Mouse (Mus musculus): ENCODE measurements around the gene Alyref. TPM values are rescaled to one million over a fixed set of nuclear protein-coding genes. Genes with fewer than 3 reads are reported as not detected.
"Not testable (repeated sequence)": the region's sequence is repeated elsewhere in the genome, so short reads cannot be mapped to it uniquely, and the experiment has no call there.

Alyref gene
- polyA plus RNA-seq, 1 experiment = 218 TPM

GRCm38 (mm10) chr11:120560952-120561728 is 37.0 kb downstream of the Alyref start:
- Histone ChIP-seq H3K36me3 (ENCODE audit: control insufficient read depth, insufficient read depth) (peaks cover 71% of the 10 kb centered on the region), H3K27me3 (ENCODE audit: control insufficient read depth, insufficient read depth, insufficient read length) (no peaks in the 10 kb centered on the region), H3K79me3 (ENCODE audit: low read depth) (peaks cover 4% of the 10 kb centered on the region), H3K79me2 (ENCODE audit: control insufficient read depth, insufficient read depth) (peaks cover 19% of the 10 kb centered on the region), H3K4me3 (ENCODE audit: insufficient read depth, poor library complexity, severe bottlenecking) (no peak overlapping the region), H3ac (ENCODE audit: control insufficient read depth, insufficient read length, low read depth) (no peak overlapping the region)
- no peak for TF ChIP-seq CEBPB (IDR thresholded peaks at IDR 0.05; ENCODE audit: low read depth)
- no peak for TF ChIP-seq MYOG (IDR thresholded peaks at IDR 0.05; ENCODE audit: control insufficient read depth, extremely low read depth, insufficient read length)
- no peak for TF ChIP-seq MAX (IDR thresholded peaks at IDR 0.05)
- TF ChIP-seq USF1 (IDR thresholded peaks at IDR 0.05; ENCODE audit: low read depth) = no peak
- no peak for TF ChIP-seq FOSL1 (IDR thresholded peaks at IDR 0.05; ENCODE audit: insufficient read depth, low read length, poor library complexity, severe bottlenecking)
- no peak for TF ChIP-seq MYOD1 (IDR thresholded peaks at IDR 0.05; ENCODE audit: control insufficient read depth, insufficient read length, low read depth)
- no peak for TF ChIP-seq CTCF (IDR thresholded peaks at IDR 0.05; ENCODE audit: control insufficient read depth, insufficient read depth, insufficient read length)

DNA sequence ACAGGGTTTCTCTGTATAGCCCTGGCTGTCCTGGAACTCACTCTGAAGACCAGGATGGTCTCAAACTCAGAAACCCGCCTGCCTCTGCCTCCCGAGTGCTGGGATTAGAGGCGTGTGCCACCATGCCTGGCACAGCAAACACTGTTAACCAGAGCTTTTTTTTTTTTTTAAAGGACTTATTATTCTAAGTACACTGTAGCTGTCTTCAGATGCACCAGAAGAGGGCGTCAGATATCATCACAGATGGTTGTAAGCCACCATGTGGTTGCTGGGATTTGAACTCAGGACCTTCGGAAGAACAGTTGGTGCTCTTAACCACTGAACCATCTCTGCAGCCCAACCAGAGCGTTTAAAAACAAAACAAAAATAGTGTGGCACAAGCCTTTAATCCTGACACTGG is 39.3 kb downstream of the Alyref start:
- H3K79me2 ChIP-seq (ENCODE audit: control insufficient read depth, insufficient read depth); H3ac ChIP-seq (ENCODE audit: control insufficient read depth, insufficient read length, low read depth); H3K4me3 ChIP-seq (ENCODE audit: insufficient read depth, poor library complexity, severe bottlenecking); H3K79me3 ChIP-seq (ENCODE audit: low read depth); H3K27me3 ChIP-seq (ENCODE audit: control insufficient read depth, insufficient read depth, insufficient read length): not testable (repeated sequence)
- H3K36me3 ChIP-seq (ENCODE audit: control insufficient read depth, insufficient read depth) = peaks cover 48% of the 10 kb centered on the region

DNA sequence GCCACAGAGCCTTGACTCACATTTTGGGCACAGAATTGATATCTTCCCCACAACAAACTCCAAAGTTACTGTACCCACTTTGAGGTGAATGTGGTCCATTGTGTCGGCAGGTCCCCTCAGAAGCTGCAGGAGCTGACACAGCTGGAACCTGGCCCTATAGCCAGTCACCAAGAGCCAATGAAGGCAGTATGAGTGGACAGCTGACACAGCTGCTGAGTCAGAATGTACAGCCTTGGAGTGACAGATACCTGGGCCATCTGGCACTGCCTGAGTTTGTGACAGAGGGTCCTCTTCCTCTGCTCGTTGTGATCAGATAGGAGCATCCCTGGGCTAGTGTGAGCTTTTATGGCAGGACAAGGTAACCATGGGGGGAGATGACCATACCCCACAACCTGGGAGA is 42.9 kb downstream of the Alyref start:
- Histone ChIP-seq H3K36me3 (ENCODE audit: control insufficient read depth, insufficient read depth) (peaks cover 12% of the 10 kb centered on the region), H3ac (ENCODE audit: control insufficient read depth, insufficient read length, low read depth) (no peak overlapping the region), H3K79me2 (ENCODE audit: control insufficient read depth, insufficient read depth) (peaks cover 1% of the 10 kb centered on the region), H3K27me3 (ENCODE audit: control insufficient read depth, insufficient read depth, insufficient read length) (no peaks in the 10 kb centered on the region), H3K79me3 (ENCODE audit: low read depth) (no peaks in the 10 kb centered on the region), H3K4me3 (ENCODE audit: insufficient read depth, poor library complexity, severe bottlenecking) (no peak overlapping the region)
- no peak for TF ChIP-seq MAX (IDR thresholded peaks at IDR 0.05)
- TF ChIP-seq MYOD1 (IDR thresholded peaks at IDR 0.05; ENCODE audit: control insufficient read depth, insufficient read length, low read depth) = peak; percentile 46
- no peak for TF ChIP-seq FOSL1 (IDR thresholded peaks at IDR 0.05; ENCODE audit: insufficient read depth, low read length, poor library complexity, severe bottlenecking)

- no peak overlapping the region for H3K4me3 ChIP-seq (ENCODE audit: insufficient read depth, poor library complexity, severe bottlenecking)
- TF ChIP-seq MAX (IDR thresholded peaks at IDR 0.05) (peak; percentile 71), CEBPB (IDR thresholded peaks at IDR 0.05; ENCODE audit: low read depth) (peak; percentile 92), MYOD1 (IDR thresholded peaks at IDR 0.05; ENCODE audit: control insufficient read depth, insufficient read length, low read depth) (peak; percentile 67), FOSL1 (IDR thresholded peaks at IDR 0.05; ENCODE audit: insufficient read depth, low read length, poor library complexity, severe bottlenecking) (peak; percentile 4), USF1 (IDR thresholded peaks at IDR 0.05; ENCODE audit: low read depth) (peak; percentile 59), CTCF (IDR thresholded peaks at IDR 0.05; ENCODE audit: control insufficient read depth, insufficient read depth, insufficient read length) (no peak), MYOG (IDR thresholded peaks at IDR 0.05; ENCODE audit: control insufficient read depth, extremely low read depth, insufficient read length) (no peak)
Observed at GRCm38 (mm10) chr11:120554834-120555233, 43.3 kb downstream of the Alyref start.

DNA sequence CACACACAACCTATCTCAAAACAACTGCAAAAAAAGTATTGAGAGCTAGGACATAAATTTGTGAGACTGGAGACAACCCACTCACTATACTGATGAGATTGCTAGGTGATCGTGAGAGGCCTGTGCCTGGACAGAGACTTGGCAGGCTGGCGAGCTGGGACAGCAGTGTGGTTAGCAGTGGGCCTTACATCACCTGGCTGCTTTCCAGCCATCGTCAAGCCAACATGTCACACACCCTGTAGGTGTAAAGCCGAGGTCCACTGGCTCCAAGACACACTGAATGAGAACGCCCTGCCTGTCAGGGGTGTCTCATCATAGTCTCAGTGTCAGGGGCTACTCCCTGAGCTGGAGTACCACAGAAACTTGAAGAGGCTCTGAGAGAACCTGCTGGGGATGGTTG is 45.4 kb downstream of the Alyref start:
- Histone ChIP-seq H3K79me2 (ENCODE audit: control insufficient read depth, insufficient read depth) (peaks cover 21% of the 10 kb centered on the region), H3K36me3 (ENCODE audit: control insufficient read depth, insufficient read depth) (no peaks in the 10 kb centered on the region), H3K4me3 (ENCODE audit: insufficient read depth, poor library complexity, severe bottlenecking) (no peak overlapping the region), H3K79me3 (ENCODE audit: low read depth) (peaks cover 1% of the 10 kb centered on the region), H3K27me3 (ENCODE audit: control insufficient read depth, insufficient read depth, insufficient read length) (no peaks in the 10 kb centered on the region), H3ac (ENCODE audit: control insufficient read depth, insufficient read length, low read depth) (no peak overlapping the region)
- TF ChIP-seq CTCF (IDR thresholded peaks at IDR 0.05; ENCODE audit: control insufficient read depth, insufficient read depth, insufficient read length) (no peak), CEBPB (IDR thresholded peaks at IDR 0.05; ENCODE audit: low read depth) (no peak), MYOG (IDR thresholded peaks at IDR 0.05; ENCODE audit: control insufficient read depth, extremely low read depth, insufficient read length) (no peak), USF1 (IDR thresholded peaks at IDR 0.05; ENCODE audit: low read depth) (no peak)

More at GRCm38 (mm10) chr11:120554834-120555233, 43.3 kb downstream of the Alyref start:
- H3K79me2 ChIP-seq (ENCODE audit: control insufficient read depth, insufficient read depth) = peaks cover 6% of the 10 kb centered on the region
- H3K36me3 ChIP-seq (ENCODE audit: control insufficient read depth, insufficient read depth) = peaks cover 8% of the 10 kb centered on the region
- no peak overlapping the region for H3ac ChIP-seq (ENCODE audit: control insufficient read depth, insufficient read length, low read depth)
- H3K79me3 ChIP-seq (ENCODE audit: low read depth) = no peaks in the 10 kb centered on the region
- no peaks in the 10 kb centered on the region for H3K27me3 ChIP-seq (ENCODE audit: control insufficient read depth, insufficient read depth, insufficient read length)

- Histone ChIP-seq H3K4me3 (ENCODE audit: insufficient read depth, poor library complexity, severe bottlenecking) (peak within 1 kb of the TSS; percentile 84), H3ac (ENCODE audit: control insufficient read depth, insufficient read length, low read depth) (peak within 1 kb of the TSS; percentile 69), H3K27me3 (ENCODE audit: control insufficient read depth, insufficient read depth, insufficient read length) (no peaks in the 10 kb centered on the region), H3K36me3 (ENCODE audit: control insufficient read depth, insufficient read depth) (no peaks in the 10 kb centered on the region), H3K79me2 (ENCODE audit: control insufficient read depth, insufficient read depth) (peaks cover 27% of the 10 kb centered on the region), H3K79me3 (ENCODE audit: low read depth) (peaks cover 1% of the 10 kb centered on the region)
- TF ChIP-seq MYOG (IDR thresholded peaks at IDR 0.05; ENCODE audit: control insufficient read depth, extremely low read depth, insufficient read length) (no peak), CEBPB (IDR thresholded peaks at IDR 0.05; ENCODE audit: low read depth) (no peak), USF1 (IDR thresholded peaks at IDR 0.05; ENCODE audit: low read depth) (no peak), MAX (IDR thresholded peaks at IDR 0.05) (no peak), CTCF (IDR thresholded peaks at IDR 0.05; ENCODE audit: control insufficient read depth, insufficient read depth, insufficient read length) (no peak), MYOD1 (IDR thresholded peaks at IDR 0.05; ENCODE audit: control insufficient read depth, insufficient read length, low read depth) (no peak), FOSL1 (IDR thresholded peaks at IDR 0.05; ENCODE audit: insufficient read depth, low read length, poor library complexity, severe bottlenecking) (no peak)
Observed at GRCm38 (mm10) chr11:120550810-120551440, 47.2 kb downstream of the Alyref start, which contains the start of gene Ppp1r27. Gene Ppp1r27, minus strand, starts transcription at chr11:120551132.
